Mouse (Mus musculus): ENCODE measurements around the gene Sri.

- TF ChIP-seq POLR2A (IDR thresholded peaks at IDR 0.05; ENCODE audit: low read depth, low read length) (no peak), CTCF (IDR thresholded peaks at IDR 0.05; ENCODE audit: borderline replicate concordance, insufficient read depth, low read length) (no peak)
Measured at GRCm38 (mm10) chr5:8085661-8086060, 39.8 kb downstream of the Sri start.

All from embryonic fibroblast, embryonic 13.5 days (primary cell).